Mouse (Mus musculus) spleen, postnatal 10 days (tissue): ENCODE data around the gene Ptprg.

Experiments
- DNase-seq, 2 experiments: peaks; one replicate each; pipeline ENCODE4 v3.0.0; 2021 to 2022; ENCODE audit warnings: low spot score in 2 of 2

The Ptprg gene

DNA sequence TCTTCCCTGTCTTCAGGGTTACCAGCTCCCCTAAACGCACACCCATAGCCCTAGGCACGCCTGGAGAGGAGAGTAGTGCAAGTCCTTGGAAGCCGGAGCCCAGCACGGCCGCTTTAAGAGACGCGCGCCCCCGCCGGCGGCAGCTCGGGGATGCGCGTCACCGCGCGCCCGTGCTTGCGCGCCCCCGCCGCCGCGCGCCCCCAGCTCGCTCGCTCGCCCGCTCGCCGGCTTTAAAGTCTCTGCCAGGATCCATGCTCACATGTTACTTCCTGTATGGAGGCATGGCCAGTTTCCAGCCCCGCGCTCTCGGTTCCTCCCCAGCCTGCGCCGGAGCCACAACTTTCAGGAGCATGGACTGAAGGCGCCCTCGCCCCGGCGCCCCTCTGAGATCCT is at the start of gene Ptprg:
Gene Ptprg, plus strand, starts transcription at position 260 of the 393 bp plus-strand sequence.
- peak in 1 of 2 experiments; percentile 28 for DNase-seq

DNA sequence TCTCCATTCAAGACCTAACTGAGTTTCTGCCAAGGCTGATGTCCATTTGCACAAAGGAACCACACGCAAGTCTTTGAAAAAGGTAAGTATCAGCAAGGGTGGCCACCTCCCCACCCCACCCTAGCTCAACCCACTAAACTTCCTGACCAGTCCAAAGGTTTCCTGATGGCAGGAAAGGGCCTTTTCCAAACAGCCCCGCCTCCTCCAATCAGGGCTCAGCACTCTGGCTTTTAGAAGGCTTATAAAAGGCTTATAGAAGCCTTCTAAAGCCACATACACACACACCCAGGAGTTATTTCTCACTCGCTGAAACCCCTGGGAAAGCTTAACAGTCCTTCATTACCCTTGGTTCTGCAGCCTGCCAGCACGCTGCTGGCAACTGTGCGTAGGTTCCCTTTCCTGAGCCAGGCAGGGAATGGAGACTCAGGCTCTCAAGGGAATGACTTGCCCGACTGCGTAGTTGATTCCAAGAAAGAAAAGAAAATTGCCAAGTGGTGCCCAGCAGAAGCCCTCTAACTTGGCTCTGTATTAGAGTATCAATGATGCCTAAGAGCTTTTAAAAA is 49.4 kb upstream of the Ptprg start:
- DNase-seq: no peak

DNA sequence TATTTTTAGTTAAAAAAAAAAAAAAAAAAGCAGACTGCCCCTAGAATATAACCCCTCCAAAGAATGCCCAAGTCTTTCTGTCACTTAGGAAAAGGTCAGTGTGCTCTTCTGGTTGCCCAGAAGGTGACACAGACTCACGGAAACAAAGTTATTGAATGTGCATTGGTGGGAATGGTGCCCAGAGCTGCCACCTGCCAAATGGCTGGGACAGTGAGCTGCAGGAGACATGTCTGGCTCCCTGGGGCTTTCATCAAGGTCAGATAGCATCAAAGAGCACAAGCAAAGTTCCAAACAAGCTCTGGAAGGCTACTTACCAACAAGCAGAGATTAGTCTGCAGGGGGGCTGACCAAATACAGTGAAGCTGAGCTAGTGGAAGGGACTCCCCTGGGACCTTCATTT is 43.2 kb upstream of the Ptprg start:
- no peak for DNase-seq

DNA sequence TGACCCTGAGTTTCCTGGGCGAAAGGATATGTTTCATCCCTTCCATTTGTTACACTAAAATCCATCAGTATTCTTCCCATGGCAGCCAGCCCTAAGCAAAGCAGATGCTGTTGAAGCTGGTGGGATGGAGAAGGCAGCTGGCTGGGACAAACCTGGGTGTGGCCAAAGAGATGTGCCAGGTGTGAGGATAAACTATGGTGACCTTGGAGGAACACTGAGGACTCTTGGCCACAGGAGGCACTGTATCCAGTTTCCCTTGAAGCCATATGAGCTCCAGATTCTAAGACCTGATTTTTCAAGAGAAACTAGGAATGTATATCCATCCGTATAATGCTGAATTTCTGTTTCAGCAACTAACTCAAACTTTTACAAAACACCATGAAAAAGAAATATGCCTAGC is 34.2 kb upstream of the Ptprg start:
- no peak for DNase-seq

DNA sequence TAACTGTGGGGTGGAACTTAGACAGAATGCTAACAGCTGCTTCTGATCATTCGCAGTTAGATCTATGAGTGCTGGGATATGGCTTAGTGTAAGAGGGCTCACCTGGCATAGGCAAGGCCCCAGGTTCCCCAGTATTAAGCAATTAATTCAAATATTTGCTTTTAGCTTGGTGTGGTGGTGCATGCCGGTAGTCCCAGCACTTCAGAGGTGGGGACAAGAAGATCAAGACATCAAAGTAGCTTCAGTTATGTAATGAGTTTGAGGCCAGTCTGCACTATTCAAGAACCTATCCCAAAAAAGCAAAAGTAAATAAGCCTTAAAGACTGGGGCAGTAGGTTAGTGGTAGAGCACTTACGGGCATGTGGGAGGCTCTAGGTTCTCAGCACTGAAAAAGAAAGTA is 30.3 kb upstream of the Ptprg start:
- DNase-seq: no peak

DNA sequence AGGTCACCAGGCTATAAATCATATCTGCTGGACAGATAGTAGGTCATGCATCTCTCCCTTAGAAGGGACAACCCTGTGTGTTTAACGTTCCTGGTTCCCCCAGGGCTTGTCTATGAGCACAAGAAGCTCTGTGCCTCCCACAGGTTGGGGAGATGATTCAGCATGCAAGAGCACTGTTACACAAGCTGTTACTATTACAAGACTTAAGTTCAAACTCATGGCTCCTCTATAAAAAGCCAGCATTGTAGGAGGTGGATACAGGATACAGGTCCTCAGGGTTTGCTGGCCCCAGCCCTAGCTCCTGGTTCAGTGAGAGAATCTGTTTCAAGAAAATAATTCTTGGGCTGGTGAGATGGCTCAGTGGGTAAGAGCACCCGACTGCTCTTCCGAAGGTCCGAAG is 23.7 kb upstream of the Ptprg start:
- no peak for DNase-seq

DNA sequence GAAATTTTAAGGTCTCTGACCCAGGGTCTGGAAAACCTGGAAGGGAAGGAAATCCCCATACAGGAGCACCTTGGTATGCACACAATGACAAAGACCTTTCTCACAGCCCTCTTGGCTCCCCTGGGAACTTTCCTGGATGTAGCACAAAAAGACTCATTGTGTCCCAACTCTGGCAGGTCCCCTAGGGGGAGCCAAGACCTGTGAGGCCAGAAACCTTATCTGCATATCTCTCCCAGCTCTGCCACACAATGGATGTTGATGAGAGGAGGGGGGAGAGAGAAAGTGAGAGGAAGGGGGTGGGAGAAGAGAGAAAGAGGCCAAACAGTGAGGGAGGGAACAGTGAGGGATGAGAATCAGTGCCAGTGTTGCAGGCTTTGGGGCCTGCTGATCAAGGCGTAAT is 18.9 kb upstream of the Ptprg start:
- no peak for DNase-seq

DNA sequence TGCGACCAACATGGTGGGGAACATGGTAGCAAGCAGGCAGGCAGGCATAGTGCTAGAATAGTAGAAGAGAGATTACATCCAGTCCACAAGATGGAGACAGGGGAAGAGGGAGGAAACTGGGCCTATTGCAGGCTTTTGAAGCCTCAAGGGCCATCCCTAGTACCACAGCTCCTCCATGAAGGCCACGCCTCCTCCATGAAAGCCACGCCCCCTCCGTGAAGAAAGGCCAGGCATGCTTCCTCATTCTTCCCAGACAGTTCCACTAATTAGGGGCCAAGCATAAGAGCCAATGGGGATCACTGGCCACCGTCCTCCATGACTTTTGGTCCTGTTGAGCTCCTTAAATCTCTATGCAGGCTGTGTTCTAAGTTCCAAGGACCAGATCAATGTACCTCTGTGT is 17.2 kb upstream of the Ptprg start:
- no peak for DNase-seq

DNA sequence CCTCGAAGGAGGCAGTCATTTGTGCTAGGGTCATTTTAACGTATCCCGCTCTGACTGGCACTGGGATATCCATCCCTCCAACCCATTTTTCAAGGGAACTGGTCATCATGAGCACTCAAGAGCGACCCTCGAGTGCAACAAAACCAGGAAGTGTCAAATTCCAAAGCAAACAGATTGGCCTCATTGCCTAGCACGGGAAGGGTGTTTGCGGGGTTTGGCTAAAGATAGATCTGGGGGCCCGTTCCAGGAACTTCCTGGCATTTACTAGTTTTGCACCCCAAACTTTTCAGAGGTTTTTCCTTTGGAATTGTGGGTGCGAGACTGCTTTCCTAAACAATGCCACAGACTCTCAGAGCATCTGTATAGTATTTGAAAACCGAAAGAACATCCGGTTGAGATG is 1.4 kb upstream of the Ptprg start:
- no peak for DNase-seq

DNA sequence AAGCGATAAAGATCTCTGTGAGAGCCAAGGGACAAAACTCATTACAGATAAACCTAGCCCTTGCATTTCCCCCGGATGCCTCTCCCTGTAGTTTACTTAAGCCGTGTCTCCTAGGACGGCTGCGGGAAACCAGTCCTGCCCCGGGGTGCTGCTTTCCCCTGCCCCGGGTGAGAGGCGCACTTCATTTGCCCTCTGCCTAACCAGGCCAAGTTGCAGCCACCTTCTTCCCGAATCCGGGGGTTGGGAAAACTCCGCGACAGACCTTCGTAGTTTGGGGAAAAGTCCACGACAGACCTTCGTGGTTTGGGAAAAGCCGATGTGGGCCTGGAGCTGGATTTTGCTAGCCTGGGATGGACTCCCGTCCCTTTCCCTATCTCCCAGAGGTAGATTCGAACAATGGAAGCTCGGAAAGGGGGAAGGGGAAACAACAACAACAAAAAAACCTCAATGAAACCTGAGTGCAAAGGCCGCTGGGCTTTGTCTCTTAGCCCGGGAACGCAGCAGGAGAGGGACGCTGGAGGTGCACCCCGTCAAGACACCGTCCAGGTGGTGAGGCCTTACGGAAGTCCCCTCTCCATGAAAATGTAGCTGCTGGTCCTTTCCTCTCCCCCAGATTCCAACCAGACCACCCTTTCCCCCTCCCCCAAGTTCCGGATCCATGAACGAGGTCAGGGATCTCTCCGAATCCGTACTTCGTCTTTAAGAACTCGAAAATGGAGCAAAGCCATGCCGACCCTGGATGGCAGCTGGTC is 635 bp upstream of the Ptprg start:
- no peak for DNase-seq

DNA sequence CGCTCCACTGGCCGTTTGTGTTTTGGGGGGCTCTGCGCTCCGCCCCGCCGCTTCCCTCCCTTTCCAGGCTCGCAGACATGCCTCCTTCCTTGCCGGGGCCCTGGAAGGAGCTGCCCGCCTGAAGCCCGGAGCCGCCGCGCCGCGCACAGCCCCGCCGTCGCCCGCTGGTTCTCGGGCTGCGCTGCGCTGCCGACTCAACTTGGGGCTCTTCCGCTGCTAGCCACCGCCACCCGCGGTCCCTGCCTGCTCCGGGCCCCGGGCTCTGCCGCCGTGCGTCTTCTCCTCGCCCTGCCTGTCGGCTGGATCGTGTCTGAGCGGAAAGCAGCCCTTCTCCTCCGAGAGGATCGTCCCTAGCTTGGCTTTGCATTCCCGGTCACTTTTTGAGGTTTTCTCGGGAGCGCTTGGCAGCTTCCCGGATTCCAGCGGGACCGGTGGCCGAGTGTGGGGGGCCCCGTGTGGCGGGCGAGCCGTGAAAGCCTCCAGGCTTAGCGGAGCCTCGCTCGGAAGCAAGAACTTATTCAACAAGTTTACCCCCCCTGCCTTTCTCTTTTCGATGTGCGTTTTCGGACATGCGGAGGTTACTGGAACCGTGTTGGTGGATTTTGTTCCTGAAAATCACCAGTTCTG is 460 bp downstream of the Ptprg start:
- DNase-seq: no peak

DNA sequence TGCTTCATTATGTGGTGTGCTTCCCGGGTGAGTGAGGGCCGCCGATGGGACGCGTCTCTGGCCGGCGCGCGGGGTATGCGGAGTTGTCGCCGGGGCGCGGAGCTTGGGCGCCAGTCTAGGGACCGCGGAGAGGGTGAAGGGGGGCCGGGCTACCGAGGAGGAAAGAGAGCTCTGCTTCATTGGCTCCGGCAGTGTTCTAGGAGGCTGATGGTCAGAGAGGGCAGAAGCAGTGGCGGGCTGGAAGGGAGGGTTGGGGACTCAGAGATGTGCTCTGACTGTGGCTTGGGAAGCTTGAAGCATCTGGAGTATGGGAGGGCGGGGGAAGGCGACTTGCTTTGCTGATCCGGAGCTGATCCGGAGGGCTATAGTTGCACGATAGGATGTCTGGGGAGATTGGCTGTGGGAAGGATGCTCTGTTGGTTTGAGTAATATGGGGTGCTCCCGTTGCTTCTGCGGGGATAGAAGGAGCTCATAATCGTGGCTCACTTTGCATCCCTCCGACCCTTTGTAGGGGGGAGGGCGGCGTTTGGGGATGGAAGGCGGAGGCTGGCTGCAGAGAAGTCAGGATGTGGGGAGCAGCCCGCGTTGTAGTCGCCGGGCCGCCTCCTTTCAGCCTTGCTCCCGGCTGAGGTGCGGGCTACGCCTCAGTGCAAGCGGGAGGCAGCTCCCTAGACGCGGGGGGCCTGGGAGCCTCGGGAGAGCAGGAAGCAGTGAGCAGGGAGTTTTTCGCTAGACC is 1.1 kb downstream of the Ptprg start:
- peak in 1 of 2 experiments; percentile 16 for DNase-seq

DNA sequence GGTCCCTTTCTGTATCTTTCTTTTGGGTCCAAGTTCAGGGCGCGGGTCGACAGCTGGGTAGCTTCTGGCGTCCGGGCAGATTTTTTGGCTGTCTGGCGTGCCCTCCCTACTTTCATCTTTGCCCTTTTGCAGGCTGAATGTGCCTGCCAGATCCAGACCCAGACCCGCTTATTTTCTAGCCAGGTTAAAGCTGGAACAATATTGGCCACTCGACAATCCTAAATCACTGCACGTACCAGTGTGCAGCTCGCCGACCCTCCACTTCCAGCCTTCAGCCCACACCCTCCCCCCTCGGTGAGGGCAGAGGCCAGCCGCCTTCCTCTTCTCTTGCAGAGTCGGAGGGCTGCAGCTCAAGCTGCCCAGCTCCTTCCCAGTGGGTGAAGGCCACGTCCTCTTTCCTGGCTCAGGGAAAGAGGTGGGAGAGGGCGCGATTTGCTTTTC is 1.7 kb downstream of the Ptprg start:
- no peak for DNase-seq

DNA sequence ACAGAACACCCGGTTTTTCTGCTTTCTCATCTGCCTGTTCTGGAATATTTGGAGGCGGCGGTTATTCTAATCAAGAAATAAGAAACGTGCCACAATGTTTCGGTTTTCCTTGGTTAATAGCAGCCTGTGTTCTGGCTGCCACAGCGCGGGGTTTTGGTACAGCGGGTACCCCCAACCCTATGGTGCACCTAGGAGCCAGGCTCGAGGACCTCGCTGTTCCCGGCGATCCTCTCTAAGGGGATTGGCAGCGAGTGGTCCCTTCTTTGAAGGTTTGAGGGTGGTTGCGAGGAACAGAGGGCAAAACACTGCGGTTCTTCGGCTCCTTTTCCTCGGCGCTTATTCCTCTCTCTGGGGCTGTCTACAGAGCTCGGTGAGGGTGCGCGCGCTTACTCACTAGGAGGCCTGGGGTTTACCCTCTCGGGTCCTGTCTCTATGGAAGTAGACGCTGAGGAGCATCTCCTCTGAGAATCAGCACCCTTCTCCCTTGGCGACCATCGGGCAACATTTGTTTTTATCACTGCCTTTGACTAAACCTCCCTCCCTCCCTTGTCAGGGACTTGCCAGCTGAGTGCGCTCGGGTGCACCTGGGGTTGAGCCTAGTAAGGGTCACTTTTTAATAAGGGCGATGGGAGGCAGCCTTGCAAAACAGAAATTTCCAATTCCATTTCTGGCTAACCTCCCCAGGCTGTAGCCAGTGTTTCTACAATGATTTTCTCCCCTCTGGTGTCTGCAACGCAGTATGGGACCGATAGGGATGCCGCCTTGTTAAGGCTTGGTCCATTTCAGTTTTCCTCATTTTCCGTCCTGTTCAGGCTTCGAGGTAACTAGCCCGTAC is 2.4 kb downstream of the Ptprg start:
- no peak for DNase-seq

DNA sequence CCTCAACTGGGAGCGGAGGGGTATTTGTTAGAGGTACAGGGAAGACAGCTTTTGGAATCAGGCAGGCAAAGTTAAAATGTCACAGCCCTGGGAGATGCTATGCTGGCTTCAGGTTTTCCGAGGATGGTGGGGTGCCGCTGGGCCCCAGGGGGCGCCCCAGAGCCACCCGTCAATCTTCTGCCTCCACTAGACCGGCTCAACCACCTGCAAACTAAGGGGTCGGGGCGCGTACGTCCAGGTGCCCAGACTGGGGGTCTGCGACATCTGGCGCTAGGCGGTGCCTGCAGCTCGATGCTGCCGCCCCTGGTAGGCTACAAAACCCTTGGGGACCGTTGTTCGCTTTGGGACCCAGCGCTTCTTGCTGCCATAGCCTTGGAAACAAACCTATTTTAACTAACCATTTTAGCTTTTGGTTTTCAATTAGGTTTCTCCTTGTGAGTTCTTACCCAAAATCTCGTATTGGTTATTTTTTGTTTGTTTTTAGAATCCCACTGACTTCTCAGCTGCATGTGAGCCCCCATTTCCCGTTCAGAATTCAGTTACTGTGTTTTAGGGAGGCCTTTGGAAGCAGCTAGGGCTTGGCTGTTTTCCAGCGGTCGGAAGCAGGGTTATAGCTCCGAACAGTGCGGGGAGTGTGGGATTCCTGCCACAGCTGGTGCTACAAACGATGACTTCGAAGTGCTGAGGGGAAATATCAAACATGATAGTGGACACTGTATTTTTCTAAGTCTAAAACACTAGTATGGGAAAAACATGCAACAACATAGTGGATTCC is 3.2 kb downstream of the Ptprg start:
- no peak for DNase-seq

DNA sequence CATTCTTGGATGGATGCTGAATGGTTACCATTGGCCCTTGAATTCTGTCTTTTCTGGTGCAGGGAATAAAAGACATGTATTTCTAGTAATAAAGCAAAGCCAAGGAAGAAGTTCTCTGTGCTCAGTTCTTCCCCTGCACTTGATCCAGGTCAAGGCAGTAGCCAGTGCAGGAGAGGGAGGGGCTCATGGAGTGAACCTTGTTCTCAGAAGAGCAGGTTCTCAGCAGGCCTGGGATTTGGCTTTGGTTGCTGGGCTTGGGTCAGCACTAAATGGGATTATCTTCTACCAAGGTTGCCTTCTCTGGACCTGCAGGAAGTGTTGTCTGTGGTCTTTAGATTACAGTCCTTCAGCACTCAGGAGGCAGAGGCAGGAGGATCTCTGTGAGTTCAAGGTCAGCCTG is 5.2 kb downstream of the Ptprg start:
- no peak for DNase-seq

DNA sequence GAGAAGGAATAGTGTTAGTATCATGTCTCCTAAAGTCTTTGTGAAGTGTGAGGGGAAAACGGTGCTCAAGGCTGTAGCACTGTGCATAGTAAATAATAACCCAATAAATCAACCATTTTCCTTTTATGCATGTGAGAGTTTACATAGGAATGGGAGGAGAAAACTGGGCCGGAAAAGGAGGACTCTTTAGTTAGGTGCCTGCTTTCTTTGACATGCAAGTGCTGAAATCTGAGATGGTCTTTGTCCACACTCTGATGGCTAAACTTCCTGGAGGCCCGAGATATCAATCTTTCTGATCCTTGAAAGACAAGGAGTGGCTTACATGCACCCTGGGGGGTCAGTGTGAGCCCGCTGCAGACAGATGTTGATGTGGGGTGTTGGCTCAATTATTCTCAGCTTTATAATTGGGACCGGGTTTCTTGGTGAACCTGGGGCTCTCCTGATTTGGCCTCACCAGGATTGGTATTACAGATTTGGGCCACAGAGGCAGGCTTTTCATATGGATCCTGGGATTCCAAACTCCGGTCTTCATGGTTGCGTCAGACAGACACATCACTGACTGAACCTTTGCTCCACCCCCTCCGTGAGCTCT is 7.4 kb downstream of the Ptprg start:
- DNase-seq: no peak

DNA sequence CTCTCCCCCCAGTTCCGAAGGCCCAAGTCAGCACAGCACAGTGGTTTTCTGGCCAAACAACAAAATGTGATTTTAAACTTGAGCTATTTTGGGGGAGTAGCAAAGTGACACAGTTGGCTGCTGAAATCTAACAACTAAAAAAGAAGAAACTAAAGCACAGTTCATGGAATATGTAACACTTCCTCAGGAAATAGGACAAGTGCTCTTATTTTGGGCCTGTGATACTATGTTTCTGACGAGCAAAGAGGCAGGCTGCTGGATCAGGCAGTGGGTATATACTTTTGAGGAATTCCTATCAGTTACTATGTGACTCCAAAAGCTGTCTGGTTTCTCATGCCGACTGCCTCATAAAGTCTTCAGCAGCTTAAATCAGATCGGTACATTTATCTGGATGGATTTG is 8.1 kb downstream of the Ptprg start:
- DNase-seq: no peak

DNA sequence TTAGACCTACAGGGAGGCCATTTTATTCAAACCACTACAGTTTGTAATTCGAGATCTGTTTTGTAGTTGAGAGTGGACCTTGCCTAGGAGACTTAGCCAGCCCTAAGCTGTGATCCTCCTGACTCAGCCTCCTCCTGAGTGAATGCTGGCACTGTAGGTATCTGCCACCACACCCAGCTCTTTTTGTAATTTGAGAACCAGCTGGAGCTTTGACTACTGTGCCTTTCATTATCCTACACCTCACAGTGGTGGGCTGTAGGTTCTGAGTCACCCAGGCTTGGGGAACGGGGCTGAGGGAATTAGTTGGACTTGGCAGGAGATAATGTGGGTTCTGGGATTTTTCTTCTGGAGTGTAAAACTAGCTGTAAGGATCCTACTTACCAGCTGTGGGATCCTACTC is 9.5 kb downstream of the Ptprg start:
- no peak for DNase-seq

DNA sequence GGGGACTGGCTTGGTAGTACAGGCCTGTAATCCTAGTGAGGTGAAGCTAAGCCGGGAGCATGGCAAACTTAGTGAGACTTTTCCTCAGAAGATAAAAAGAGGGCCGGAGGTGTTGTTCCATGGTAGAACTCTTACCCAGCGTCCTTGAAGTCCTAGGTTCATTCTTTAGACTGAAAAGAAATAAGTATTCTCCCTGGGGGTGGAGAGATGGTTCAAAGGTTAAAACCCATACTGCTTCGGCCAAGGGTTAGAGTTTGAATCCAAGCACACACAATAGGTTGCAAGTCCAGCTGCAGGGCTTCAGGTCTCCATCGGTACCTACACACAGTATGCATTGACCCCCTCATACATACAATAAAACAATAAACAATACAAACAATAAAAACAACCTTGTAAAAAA is 10.3 kb downstream of the Ptprg start:
- no peak for DNase-seq

DNA sequence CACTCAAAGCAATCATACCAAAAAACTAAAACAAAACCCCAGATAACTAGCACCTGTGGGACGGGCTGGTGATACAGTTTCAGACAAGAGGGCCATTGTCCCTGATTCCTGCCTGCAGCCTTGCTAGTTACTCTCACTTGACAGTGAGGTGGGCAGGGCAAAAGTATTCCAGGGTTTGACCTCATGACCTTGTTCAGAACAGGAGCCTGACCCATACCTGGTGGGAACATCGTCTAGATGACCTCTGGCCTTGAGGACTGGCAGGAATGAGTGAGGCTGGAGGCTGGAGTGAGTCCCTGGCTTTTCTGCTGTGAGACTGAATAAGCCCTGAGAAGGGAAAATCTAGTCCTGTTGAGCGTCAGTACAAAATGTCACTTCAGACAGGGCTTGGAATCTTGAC is 11.1 kb downstream of the Ptprg start:
- DNase-seq: no peak
